Mouse (Mus musculus) liver, embryonic 16.5 days (tissue): ENCODE measurements at regions not wholly inside any gene's neighbourhood (a gene's known extent, or its start where the extent isn't known, plus 50 kb on each side); places are given as distances from the start of the nearest gene placed in this dataset.

ENCODE experiments used
- ATAC-seq: fragments of 200-750 bp; cut with Nextera tagmentation; 2 replicates; pipeline ENCODE4 v1.8.0; 2017; ENCODE audit warnings: low read depth, mild to moderate bottlenecking, moderate number of reproducible peaks, moderate library complexity
- H3K27ac ChIP-seq: fragments of 300-500 bp; sonication (generic); 2 replicates; pipeline ENCODE4 v1.5.1; 2014; ENCODE audit warnings: mild to moderate bottlenecking, low read length
- H3K27me3 ChIP-seq: fragments of 300-500 bp; sonication (generic); 2 replicates; pipeline ENCODE4 v1.6.1; 2014; ENCODE audit warnings: low read depth, low read length, mixed read lengths; ENCODE audit not compliant: control insufficient read depth, insufficient read depth
- H3K36me3 ChIP-seq: fragments of 300-500 bp; sonication (generic); 2 replicates; pipeline ENCODE4 v1.6.1; 2014; ENCODE audit warnings: mild to moderate bottlenecking; ENCODE audit not compliant: control insufficient read depth, insufficient read depth
- H3K4me1 ChIP-seq: fragments of 300-500 bp; sonication (generic); 2 replicates; pipeline ENCODE4 v1.6.1; 2014; ENCODE audit warnings: low read depth, low read length, mixed read lengths; ENCODE audit not compliant: control insufficient read depth
- H3K4me2 ChIP-seq: fragments of 300-500 bp; sonication (generic); 2 replicates; pipeline ENCODE4 v1.6.1; 2014; ENCODE audit warnings: low read depth, low read length, mixed read lengths
- H3K4me3 ChIP-seq: fragments of 300-500 bp; sonication (generic); 2 replicates; pipeline ENCODE4 v1.5.1; 2014; ENCODE audit warnings: low read depth, mild to moderate bottlenecking, low read length
- H3K9ac ChIP-seq: fragments of 300-500 bp; sonication (generic); 2 replicates; pipeline ENCODE4 v1.6.1; 2014; ENCODE audit warnings: low read depth, low read length
- H3K9me3 ChIP-seq: fragments of 300-500 bp; sonication (generic); replicated peaks from 2 replicates; pipeline ENCODE4 v1.6.1; 2016; ENCODE audit warnings: low read length; ENCODE audit not compliant: control insufficient read depth
- WGBS: fragments of 180-500 bp; shearing (Covaris S2); extraction: QIAGEN DNeasy Blood & Tissue Kit; methylation state at CpG from one replicate; pipeline ENCODE4 v1.1.7; 2014; ENCODE audit not compliant: insufficient replicate concordance; 5-methylcytosine and 5-hydroxymethylcytosine counted together

DNA sequence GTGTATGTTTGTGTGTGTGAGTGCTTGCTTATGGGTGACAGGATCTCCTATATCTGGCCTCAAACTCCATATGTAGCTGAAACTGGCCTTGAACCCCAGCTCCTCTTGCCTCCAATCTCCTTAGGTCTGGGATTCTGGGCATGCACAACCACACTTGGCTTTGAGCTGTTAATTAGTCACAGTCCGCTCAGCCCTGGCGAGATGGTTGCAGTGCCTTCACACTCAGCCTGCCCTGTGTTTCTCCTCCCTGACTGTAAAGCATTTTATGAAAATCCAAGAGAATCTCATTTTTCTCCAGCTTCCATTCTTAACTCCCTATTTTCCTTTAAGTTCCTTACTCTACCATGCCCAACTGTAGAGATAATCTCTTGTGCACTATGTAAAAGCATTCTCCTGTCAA, 80.1 kb downstream of the Fam110c start:
- no peak for ATAC-seq
- Histone ChIP-seq H3K27me3 (no peaks in the 10 kb centered on the region), H3K4me1 (no peaks in the 10 kb centered on the region), H3K9ac (no peak overlapping the region), H3K27ac (no peak overlapping the region), H3K9me3 (no peaks in the 10 kb centered on the region), H3K4me2 (no peak overlapping the region), H3K36me3 (no peaks in the 10 kb centered on the region), H3K4me3 (no peak overlapping the region)
- 57% methylated on average over 2 of the region's 2 CpGs for WGBS

DNA sequence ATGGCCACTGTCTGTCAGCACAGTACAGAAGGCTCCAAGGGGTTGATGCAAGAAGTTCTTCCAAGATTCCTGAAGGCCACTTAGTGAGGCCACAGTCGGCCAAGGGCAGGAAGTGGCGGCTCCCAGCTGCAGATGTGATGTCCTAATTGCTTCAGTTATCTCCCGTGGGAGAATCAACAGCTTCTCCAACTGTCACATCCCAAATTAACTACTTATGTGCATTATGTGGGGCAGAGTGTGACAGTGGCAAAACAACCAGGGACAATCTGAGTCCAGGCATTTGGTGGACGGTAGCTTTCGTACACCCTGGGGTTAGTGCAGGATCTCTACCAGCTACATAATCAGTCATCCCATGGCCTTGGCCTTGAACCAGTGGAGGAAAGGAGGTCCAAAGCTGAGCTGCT, 80.9 kb downstream of the Fam110c start:
- Histone ChIP-seq H3K27me3 (no peaks in the 10 kb centered on the region), H3K4me2 (no peak overlapping the region), H3K9me3 (no peaks in the 10 kb centered on the region), H3K4me1 (no peaks in the 10 kb centered on the region), H3K27ac (no peak overlapping the region), H3K4me3 (no peak overlapping the region), H3K36me3 (no peaks in the 10 kb centered on the region), H3K9ac (no peak overlapping the region)
- ATAC-seq = no peak
- 45% methylated on average over 5 of the region's 5 CpGs for WGBS

DNA sequence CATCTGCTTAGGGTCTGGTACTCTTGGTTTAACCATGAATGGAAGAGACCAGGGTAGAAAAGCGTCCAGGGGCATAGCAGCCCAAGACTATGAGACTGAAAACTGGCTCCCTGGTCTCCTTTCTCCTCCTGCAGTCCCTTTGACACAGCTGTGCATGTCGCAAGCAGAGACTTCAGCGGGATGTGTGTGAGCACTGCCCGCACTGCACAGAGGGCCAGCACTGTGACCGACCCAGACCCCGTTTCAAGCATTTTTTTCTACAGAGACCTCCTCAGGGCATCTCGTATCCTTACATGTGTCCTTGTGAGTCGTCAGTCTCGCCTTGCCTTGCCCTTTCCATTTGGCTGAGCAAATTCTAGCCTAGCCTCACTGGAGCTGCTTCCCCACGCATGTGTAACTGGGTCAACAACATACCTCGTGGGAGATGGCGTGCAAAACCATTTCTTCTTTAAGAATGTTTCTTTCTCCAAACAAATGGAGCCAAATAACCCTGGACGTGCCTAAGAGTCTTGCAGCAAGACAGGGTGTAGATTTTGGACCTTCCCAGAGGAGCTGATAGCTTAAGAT, 82.6 kb downstream of the Fam110c start:
- Histone ChIP-seq H3K27ac (no peak overlapping the region), H3K36me3 (no peaks in the 10 kb centered on the region), H3K4me3 (no peak overlapping the region), H3K27me3 (no peaks in the 10 kb centered on the region), H3K4me2 (no peak overlapping the region), H3K9ac (no peak overlapping the region), H3K4me1 (no peaks in the 10 kb centered on the region), H3K9me3 (no peaks in the 10 kb centered on the region)
- ATAC-seq = no peak
- WGBS = 61% methylated on average over 13 of the region's 13 CpGs

DNA sequence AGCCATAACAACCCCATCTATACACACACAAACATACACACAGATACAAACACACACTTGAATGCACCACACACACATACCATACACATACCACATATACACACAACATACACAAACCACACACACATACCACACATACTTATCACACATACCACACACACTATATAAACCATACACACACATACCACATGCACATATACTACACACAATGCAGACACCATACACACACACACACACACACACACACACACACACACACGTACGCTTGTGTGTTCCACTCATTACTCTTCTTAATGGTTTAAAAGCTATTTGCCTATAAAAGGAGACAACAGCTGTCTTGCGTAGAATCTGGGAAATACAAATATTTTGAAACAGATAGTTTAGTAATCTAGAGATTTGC, 83.1 kb upstream of the Gm6993 start:
- H3K4me3 ChIP-seq = no peak overlapping the region
- no peak overlapping the region for H3K9ac ChIP-seq
- 76% methylated on average over 3 of the region's 3 CpGs for WGBS
- H3K36me3 ChIP-seq = no peaks in the 10 kb centered on the region
- H3K27me3 ChIP-seq = no peaks in the 10 kb centered on the region
- H3K27ac ChIP-seq = no peak overlapping the region
- ATAC-seq = no peak
- no peak overlapping the region for H3K4me2 ChIP-seq
- H3K4me1 ChIP-seq = no peaks in the 10 kb centered on the region
- H3K9me3 ChIP-seq = no peaks in the 10 kb centered on the region

DNA sequence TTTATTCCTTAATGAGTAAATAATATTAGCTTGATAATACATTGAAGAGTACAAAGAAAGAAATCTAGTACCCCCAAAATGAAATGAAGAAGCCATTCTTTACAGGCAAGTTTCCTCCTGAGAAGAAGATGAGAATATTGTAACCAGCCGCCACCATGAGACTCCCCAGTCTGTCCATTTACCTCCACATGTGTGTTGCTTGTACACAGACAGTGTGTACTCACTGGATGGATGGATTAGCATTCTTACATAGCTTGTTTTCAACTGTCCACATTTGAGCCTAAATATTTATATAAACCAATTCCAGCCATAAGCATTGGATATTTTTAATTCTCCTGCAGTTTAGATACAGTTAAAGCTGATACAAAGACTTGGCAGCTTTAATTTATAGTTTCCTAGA, 82.7 kb upstream of the Gm6993 start:
- WGBS = 56% methylated on average over 1 of the region's 1 CpGs
- no peak for ATAC-seq

DNA sequence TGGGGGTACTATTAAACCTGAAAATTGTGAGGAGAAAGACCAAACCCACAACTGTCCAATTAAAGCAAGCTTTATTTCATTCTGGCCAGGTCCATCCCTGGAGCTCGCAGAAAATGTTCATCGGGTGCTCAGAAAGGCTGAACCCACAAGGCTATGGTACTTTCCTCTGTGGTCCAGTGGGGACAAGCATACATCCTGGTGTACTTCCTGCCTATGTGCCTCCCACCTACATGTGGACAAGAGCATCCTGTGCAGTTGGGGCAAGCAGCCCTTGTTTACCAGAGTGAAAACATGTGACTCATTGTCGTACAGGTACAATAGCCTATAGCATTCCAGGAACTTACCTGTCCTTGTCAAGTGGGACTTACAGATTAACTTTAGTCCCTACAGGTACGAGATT, 81.7 kb upstream of the Gm6993 start:
- Histone ChIP-seq H3K9ac (no peak overlapping the region), H3K27ac (no peak overlapping the region), H3K4me1 (no peaks in the 10 kb centered on the region), H3K36me3 (no peaks in the 10 kb centered on the region), H3K4me2 (no peak overlapping the region), H3K9me3 (no peaks in the 10 kb centered on the region), H3K4me3 (no peak overlapping the region), H3K27me3 (no peaks in the 10 kb centered on the region)
- no peak for ATAC-seq
- 53% methylated on average over 4 of the region's 4 CpGs for WGBS

More for the DNA sequence above, 82.7 kb upstream of the Gm6993 start:
- no peaks in the 10 kb centered on the region for H3K4me1 ChIP-seq
- H3K36me3 ChIP-seq = no peaks in the 10 kb centered on the region
- no peaks in the 10 kb centered on the region for H3K9me3 ChIP-seq
- H3K4me3 ChIP-seq = no peak overlapping the region
- no peaks in the 10 kb centered on the region for H3K27me3 ChIP-seq
- H3K27ac ChIP-seq = no peak overlapping the region
- no peak overlapping the region for H3K4me2 ChIP-seq
- no peak overlapping the region for H3K9ac ChIP-seq

DNA sequence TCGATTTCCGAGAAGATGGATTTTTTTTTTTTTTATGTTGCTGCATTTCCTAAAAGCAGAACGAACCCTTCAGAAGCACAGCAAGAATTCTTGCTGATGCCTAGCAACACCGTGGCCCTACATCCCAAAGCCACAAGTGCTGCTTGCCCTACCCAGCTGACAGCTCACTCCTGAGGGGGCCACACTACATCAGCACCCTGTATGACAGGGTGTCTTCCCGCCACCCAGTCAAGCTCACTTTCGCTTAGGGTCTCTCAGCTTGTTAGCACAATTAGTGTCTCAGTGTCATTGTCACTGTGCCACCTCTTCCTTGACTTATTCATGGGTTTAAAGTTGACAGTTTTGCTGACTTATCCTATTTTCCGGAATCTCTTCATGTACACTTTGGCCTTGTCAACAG, 81.2 kb upstream of the Gm6993 start:
- no peaks in the 10 kb centered on the region for H3K36me3 ChIP-seq
- no peaks in the 10 kb centered on the region for H3K4me1 ChIP-seq
- WGBS = 63% methylated on average over 7 of the region's 7 CpGs
- H3K4me2 ChIP-seq = no peak overlapping the region
- no peak overlapping the region for H3K9ac ChIP-seq
- no peak overlapping the region for H3K27ac ChIP-seq
- no peaks in the 10 kb centered on the region for H3K27me3 ChIP-seq
- ATAC-seq = no peak
- no peak overlapping the region for H3K4me3 ChIP-seq
- H3K9me3 ChIP-seq = no peaks in the 10 kb centered on the region

DNA sequence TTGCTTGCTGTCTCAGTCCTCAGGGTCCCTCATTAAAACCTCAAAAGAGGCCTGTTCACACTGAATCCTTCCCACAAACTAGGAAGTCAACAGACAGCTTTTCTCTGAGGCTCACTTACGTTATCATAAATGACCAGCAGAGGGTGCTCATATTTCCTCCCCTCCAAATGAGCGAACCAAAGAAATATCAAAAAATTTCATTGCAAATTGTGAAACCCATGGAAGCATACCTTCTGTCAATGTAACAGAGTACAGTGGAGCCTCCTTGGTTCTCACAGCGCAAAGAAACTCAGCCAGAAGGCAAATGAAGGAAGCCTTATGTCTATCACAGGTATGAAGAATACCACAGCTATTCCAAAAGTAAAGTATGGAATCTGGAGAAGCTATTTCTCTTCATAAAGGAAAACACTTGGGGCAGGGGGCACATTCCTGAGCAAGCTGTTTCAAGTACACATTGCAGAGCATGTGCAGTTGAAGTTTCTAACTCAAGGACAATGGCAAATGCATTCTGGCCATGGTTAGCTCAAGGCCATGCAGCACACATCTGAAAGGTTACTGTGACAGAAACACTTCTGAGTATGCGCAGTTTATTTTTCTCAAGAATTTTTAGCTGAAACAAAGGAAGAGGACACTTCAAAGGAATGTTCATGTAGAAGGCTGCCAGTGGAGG, 72.2 kb upstream of the Gm6993 start:
- no peaks in the 10 kb centered on the region for H3K9me3 ChIP-seq
- H3K4me3 ChIP-seq = no peak overlapping the region
- no peaks in the 10 kb centered on the region for H3K36me3 ChIP-seq
- H3K27ac ChIP-seq = no peak overlapping the region
- H3K4me1 ChIP-seq = no peaks in the 10 kb centered on the region
- no peak for ATAC-seq
- H3K9ac ChIP-seq = no peak overlapping the region
- WGBS = 64% methylated on average over 4 of the region's 4 CpGs
- no peaks in the 10 kb centered on the region for H3K27me3 ChIP-seq
- H3K4me2 ChIP-seq = no peak overlapping the region

DNA sequence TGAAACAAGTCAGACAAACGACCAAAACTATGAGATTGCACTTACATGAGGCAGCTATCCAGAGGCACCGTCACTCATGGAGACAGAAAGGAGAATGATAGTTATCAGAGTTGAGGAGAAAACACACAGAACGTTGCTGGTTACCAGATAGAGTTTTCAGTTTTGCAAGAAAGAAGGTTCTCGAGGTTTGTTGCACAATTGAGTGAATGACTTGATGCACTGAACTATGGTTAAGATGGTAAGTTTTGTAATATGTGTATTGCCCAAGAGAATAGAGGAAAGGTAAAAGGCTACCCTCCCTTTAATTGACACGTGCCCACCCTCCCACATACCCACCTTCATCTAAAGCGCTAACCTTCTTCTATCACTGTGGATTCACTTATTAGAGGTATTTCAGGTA, 70.5 kb upstream of the Gm6993 start:
- Histone ChIP-seq H3K27me3 (no peaks in the 10 kb centered on the region), H3K36me3 (no peaks in the 10 kb centered on the region), H3K9me3 (no peaks in the 10 kb centered on the region), H3K27ac (no peak overlapping the region), H3K4me2 (no peak overlapping the region), H3K4me1 (no peaks in the 10 kb centered on the region), H3K4me3 (no peak overlapping the region), H3K9ac (no peak overlapping the region)
- WGBS = 44% methylated on average over 6 of the region's 6 CpGs
- no peak for ATAC-seq
